Mouse (Mus musculus) megakaryocyte-erythroid progenitor cell, adult 5-6 weeks (primary cell): ENCODE data around the gene Tmem51. TPM values are rescaled to one million over a fixed set of nuclear protein-coding genes. Genes with fewer than 3 reads are reported as not detected.

Experiments
- ATAC-seq: replicated peaks from 2 replicates; pipeline ENCODE4 v1.8.0; 2016; ENCODE audit warnings: mild to moderate bottlenecking, inconsistent platforms; ENCODE audit not compliant: severe bottlenecking, poor library complexity, low FRiP score, low TSS enrichment
- total RNA-seq, 2 experiments: library from RNA; stranded (forward) in 1 of 2; stranded (reverse) in 1 of 2; fragments of 200-1000, 215-1000 nt in 1 of 2; fragments of >200 nt in 1 of 2; fragmentation: Nextera tagmentation in 1 of 2; gene quantifications; 2 replicates each; pipeline ENCODE4 v1.2.3; 2014 to 2017

The Tmem51 gene
- total RNA-seq (2014; fragmentation: Nextera tagmentation) (0.42 TPM in 1 of 2 replicates, not detected in the other), total RNA-seq (2017) (not detected in 2 replicates)

- peak; percentile 48; the same call in 1 of the 2 replicates for ATAC-seq
These were observed at the start of gene Tmem51 for GRCm38 (mm10) chr4:142084131-142084899. Tmem51 (minus strand) TSS chr4:142084304.

- ATAC-seq, result no peak
These were observed 46.1 kb upstream of the Tmem51 start for GRCm38 (mm10) chr4:142130162-142130561.

GRCm38 (mm10) chr4:142127275-142127788 is 43.2 kb upstream of the Tmem51 start:
- peak; percentile 22; the same call in 1 of the 2 replicates for ATAC-seq

GRCm38 (mm10) chr4:142126641-142127274 is 42.7 kb upstream of the Tmem51 start:
- 0 out of 2 replicates have a peak, but pooled peaks have one; percentile 10 for ATAC-seq

- ATAC-seq, result no peak
These were observed 37.1 kb upstream of the Tmem51 start for GRCm38 (mm10) chr4:142121164-142121563.

GRCm38 (mm10) chr4:142118522-142118921 is 34.4 kb upstream of the Tmem51 start:
- no peak for ATAC-seq

GRCm38 (mm10) chr4:142117993-142118392 is 33.9 kb upstream of the Tmem51 start:
- no peak for ATAC-seq

GRCm38 (mm10) chr4:142113306-142113705 is 29.2 kb upstream of the Tmem51 start:
- peak; percentile 69 for ATAC-seq

GRCm38 (mm10) chr4:142103081-142103671 is 19.1 kb upstream of the Tmem51 start:
- ATAC-seq, result no peak

- peak; percentile 81 for ATAC-seq
These were observed 14.2 kb upstream of the Tmem51 start for GRCm38 (mm10) chr4:142098303-142098702.

GRCm38 (mm10) chr4:142097871-142098270 is 13.8 kb upstream of the Tmem51 start:
- 0 out of 2 replicates have a peak, but pooled peaks have one; percentile 20 for ATAC-seq

GRCm38 (mm10) chr4:142095513-142096241 is 11.6 kb upstream of the Tmem51 start:
- ATAC-seq, result no peak

- no peak for ATAC-seq
These were observed 10.3 kb upstream of the Tmem51 start for GRCm38 (mm10) chr4:142094386-142094785.

GRCm38 (mm10) chr4:142091100-142091499 is 7.0 kb upstream of the Tmem51 start:
- no peak for ATAC-seq

- no peak for ATAC-seq
These were observed 5.9 kb upstream of the Tmem51 start for GRCm38 (mm10) chr4:142089966-142090365.

- ATAC-seq, result no peak
These were observed 4.7 kb upstream of the Tmem51 start for GRCm38 (mm10) chr4:142088836-142089235.

- ATAC-seq, result no peak
These were observed 4.3 kb upstream of the Tmem51 start for GRCm38 (mm10) chr4:142088409-142088808.

GRCm38 (mm10) chr4:142084936-142085563 is 946 bp upstream of the Tmem51 start:
- ATAC-seq, result no peak

GRCm38 (mm10) chr4:142083762-142084130 is 358 bp downstream of the Tmem51 start:
- peak; percentile 77; the same call in 1 of the 2 replicates for ATAC-seq
